Mouse (Mus musculus) thymus, adult 2 months (tissue): Measurements from ENCODE around the gene Atg9b.

ENCODE experiments used
- CTCF ChIP-seq: fragments of 200-500 bp; IDR thresholded peaks from 2 replicates; pipeline ENCODE4 v1.5.1; 2012; ENCODE audit warnings: mild to moderate bottlenecking, control low read depth, low read length, moderate library complexity, borderline replicate concordance; ENCODE audit not compliant: control insufficient read depth, poor library complexity, insufficient read depth; ENCODE audit errors: extremely low read depth
- POLR2A ChIP-seq: fragments of 200-500 bp; IDR thresholded peaks from 2 replicates; pipeline ENCODE4 v1.6.1; 2012; ENCODE audit warnings: mild to moderate bottlenecking, low read length, control low read depth, moderate library complexity; ENCODE audit not compliant: control insufficient read depth, poor library complexity, insufficient read depth; ENCODE audit errors: extremely low read depth

GRCm38 (mm10) chr5:24424004-24424781, 32.2 kb upstream of the Atg9b start:
- TF ChIP-seq CTCF (no peak), POLR2A (no peak)
